In genomic region chr16:35462955-35463354, GRCm38 (mm10) we compare ENCODE assay signal across 12 mouse cellular contexts.
"Had no signal": no experiment of that assay in that cellular context is flagged by ENCODE, and none has a peak within 500 bp of the region (broad histone marks: within the 10 kb centered on the region; RNA-seq: fewer than 3 reads in every experiment).

No protein-coding gene starts in this region.

- DNase-seq: gastrocnemius, postnatal 25 days; heart, adult 18-20 months; heart, postnatal 10 days; heart, postnatal 4 days; kidney, adult 18-20 months; kidney, adult 8-10 months; kidney, postnatal 10 days; kidney, postnatal 25 days; kidney, postnatal 4 days; liver; liver, embryonic 13.5 days; liver, postnatal 0 days had no signal
